Mouse (Mus musculus) lung, embryonic 14.5 days (tissue): ENCODE results near the gene Yjefn3. TPM values are rescaled to one million over a fixed set of nuclear protein-coding genes. Genes with fewer than 3 reads are reported as not detected.
A peak's percentile ranks its signal among the peaks of the same experiment; 100 is the strongest.

Experiments used
- ATAC-seq: fragments of 200-750 bp; cut with Nextera tagmentation; 2 replicates; pipeline ENCODE4 v1.8.0; 2017; ENCODE audit warnings: mild to moderate bottlenecking, moderate TSS enrichment, moderate library complexity; ENCODE audit not compliant: insufficient read depth
- DNase-seq: peaks from one replicate; pipeline ENCODE4 v3.0.0-alpha.2; 2015
- H3K27ac ChIP-seq: fragments of 300-500 bp; sonication (generic); 2 replicates; pipeline ENCODE4 v1.5.1; 2014; ENCODE audit warnings: low read depth, mild to moderate bottlenecking, moderate library complexity
- H3K27me3 ChIP-seq: fragments of 300-500 bp; sonication (generic); 2 replicates; pipeline ENCODE4 v1.6.1; 2014; ENCODE audit warnings: low read length, control low read depth; ENCODE audit not compliant: insufficient read depth
- H3K36me3 ChIP-seq: fragments of 300-500 bp; sonication (generic); 2 replicates; pipeline ENCODE4 v1.6.1; 2014; ENCODE audit warnings: control low read depth; ENCODE audit not compliant: insufficient read depth
- H3K4me1 ChIP-seq: fragments of 300-500 bp; sonication (generic); 2 replicates; pipeline ENCODE4 v1.6.1; 2014; ENCODE audit warnings: antibody characterized with exemption, control low read depth; ENCODE audit not compliant: insufficient read depth
- H3K4me2 ChIP-seq: fragments of 300-500 bp; sonication (generic); 2 replicates; pipeline ENCODE4 v1.6.1; 2014; ENCODE audit warnings: mild to moderate bottlenecking
- H3K4me3 ChIP-seq: fragments of 300-500 bp; sonication (generic); 2 replicates; pipeline ENCODE4 v1.5.1; 2014; ENCODE audit warnings: low read depth, low read length
- H3K9ac ChIP-seq: fragments of 300-500 bp; sonication (generic); 2 replicates; pipeline ENCODE4 v1.6.1; 2014
- H3K9me3 ChIP-seq: fragments of 300-500 bp; sonication (generic); 2 replicates; pipeline ENCODE4 v1.6.1; 2016; ENCODE audit warnings: low read depth, low read length, control low read depth
- CTCF ChIP-seq: IDR thresholded peaks from 2 replicates; pipeline ENCODE4 v1.5.1; 2016; ENCODE audit warnings: antibody characterized with exemption, low read depth
- WGBS: fragments of 180-500 bp; shearing (Covaris S2); extraction: QIAGEN DNeasy Blood & Tissue Kit; methylation state at CpG from one replicate; pipeline ENCODE4 v1.1.7; 2014; 5-methylcytosine and 5-hydroxymethylcytosine counted together
- polyA plus RNA-seq: library from polyadenylated mRNA; unstranded; fragments of >200 nt; fragmentation: Nextera tagmentation; extraction: Ambion mirVana; gene quantifications from 2 replicates; pipeline ENCODE4 v1.2.1, GENCODE M21; 2014

The Yjefn3 gene
- polyA plus RNA-seq, 1 experiment from 2014 or later = 4.3 TPM

GRCm38 (mm10) chr8:69879678-69880077 is 22.8 kb downstream of the Yjefn3 start:
- H3K4me1 ChIP-seq = no peaks in the 10 kb centered on the region
- H3K9me3 ChIP-seq = no peaks in the 10 kb centered on the region; the same call in 1 of the 2 replicates
- H3K4me2 ChIP-seq = no peak overlapping the region
- H3K9ac ChIP-seq = no peak overlapping the region
- no peak for ATAC-seq
- no peaks in the 10 kb centered on the region for H3K36me3 ChIP-seq
- 61% methylated on average over 8 of the region's 8 CpGs for WGBS
- no peak overlapping the region for H3K4me3 ChIP-seq
- no peak for DNase-seq
- peaks cover 57% of the 10 kb centered on the region for H3K27me3 ChIP-seq
- no peak for TF ChIP-seq CTCF
- no peak overlapping the region for H3K27ac ChIP-seq

DNA sequence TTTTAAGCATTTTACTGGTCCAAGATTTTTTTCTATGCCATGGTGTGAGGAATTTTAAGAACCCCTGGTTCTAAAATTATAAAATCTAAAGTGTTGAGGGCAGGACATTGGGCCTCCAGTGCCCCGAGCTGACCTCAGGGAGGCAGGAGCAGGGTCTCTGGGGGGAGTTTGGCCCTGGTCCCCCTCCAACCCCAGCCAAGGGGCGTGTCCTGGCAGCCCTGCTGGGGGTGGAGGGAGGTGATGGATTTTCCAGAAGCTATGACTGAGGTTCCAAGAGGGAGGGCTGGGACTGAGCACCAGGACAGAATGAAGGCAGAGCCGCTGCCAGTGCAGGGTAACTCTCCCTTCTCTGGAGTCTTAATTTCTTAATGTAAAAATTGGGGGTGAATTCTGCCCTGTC is 24.5 kb downstream of the Yjefn3 start:
- no peak overlapping the region for H3K27ac ChIP-seq
- no peak overlapping the region for H3K4me3 ChIP-seq
- H3K9me3 ChIP-seq = no peaks in the 10 kb centered on the region; the same call in 1 of the 2 replicates
- 44% methylated on average over 3 of the region's 3 CpGs for WGBS
- ATAC-seq (no peak), DNase-seq (no peak)
- H3K27me3 ChIP-seq = peaks cover 40% of the 10 kb centered on the region
- H3K4me1 ChIP-seq = no peaks in the 10 kb centered on the region
- H3K9ac ChIP-seq = no peak overlapping the region
- TF ChIP-seq CTCF = no peak
- H3K4me2 ChIP-seq = no peak overlapping the region
- H3K36me3 ChIP-seq = no peaks in the 10 kb centered on the region

- no peak overlapping the region for H3K9ac ChIP-seq
- peaks cover 34% of the 10 kb centered on the region for H3K27me3 ChIP-seq
- no peaks in the 10 kb centered on the region for H3K4me1 ChIP-seq
- H3K36me3 ChIP-seq = no peaks in the 10 kb centered on the region
- DNase-seq (no peak), ATAC-seq (no peak)
- H3K4me2 ChIP-seq = no peak overlapping the region
- no peak for TF ChIP-seq CTCF
- 78% methylated on average over 4 of the region's 4 CpGs for WGBS
- H3K9me3 ChIP-seq = no peaks in the 10 kb centered on the region; the same call in 1 of the 2 replicates
- H3K4me3 ChIP-seq = no peak overlapping the region
- no peak overlapping the region for H3K27ac ChIP-seq
Measured at GRCm38 (mm10) chr8:69877396-69877795, 25.1 kb downstream of the Yjefn3 start.

- no peak for ATAC-seq
- Histone ChIP-seq H3K27ac (no peak overlapping the region), H3K4me1 (no peaks in the 10 kb centered on the region), H3K27me3 (peaks cover 30% of the 10 kb centered on the region), H3K36me3 (no peaks in the 10 kb centered on the region), H3K4me3 (no peak overlapping the region), H3K4me2 (no peak overlapping the region), H3K9ac (no peak overlapping the region), H3K9me3 (no peaks in the 10 kb centered on the region; the same call in 1 of the 2 replicates)
- DNase-seq = no peak
- WGBS = 70% methylated on average over 10 of the region's 10 CpGs
- no peak for TF ChIP-seq CTCF
Measured at GRCm38 (mm10) chr8:69876967-69877366, 25.5 kb downstream of the Yjefn3 start.

- Histone ChIP-seq H3K4me2 (no peak overlapping the region), H3K36me3 (no peaks in the 10 kb centered on the region), H3K4me1 (no peaks in the 10 kb centered on the region), H3K9ac (no peak overlapping the region), H3K4me3 (no peak overlapping the region), H3K27ac (no peak overlapping the region), H3K9me3 (no peaks in the 10 kb centered on the region; the same call in 1 of the 2 replicates), H3K27me3 (peaks cover 21% of the 10 kb centered on the region)
- TF ChIP-seq CTCF = no peak
- 43% methylated on average over 10 of the region's 10 CpGs for WGBS
- ATAC-seq (no peak), DNase-seq (no peak)
Measured at GRCm38 (mm10) chr8:69876097-69876496, 26.4 kb downstream of the Yjefn3 start.

GRCm38 (mm10) chr8:69874654-69875053 is 27.9 kb downstream of the Yjefn3 start:
- no peak for TF ChIP-seq CTCF
- no peak overlapping the region for H3K9ac ChIP-seq
- DNase-seq (no peak), ATAC-seq (no peak)
- H3K4me1 ChIP-seq = no peaks in the 10 kb centered on the region
- no peaks in the 10 kb centered on the region for H3K36me3 ChIP-seq
- 72% methylated on average over 13 of the region's 13 CpGs for WGBS
- H3K27me3 ChIP-seq = peaks cover 7% of the 10 kb centered on the region
- no peak overlapping the region for H3K4me3 ChIP-seq
- no peaks in the 10 kb centered on the region for H3K9me3 ChIP-seq
- no peak overlapping the region for H3K4me2 ChIP-seq
- H3K27ac ChIP-seq = no peak overlapping the region

GRCm38 (mm10) chr8:69874155-69874554 is 28.4 kb downstream of the Yjefn3 start:
- Histone ChIP-seq H3K36me3 (no peaks in the 10 kb centered on the region), H3K9ac (no peak overlapping the region), H3K4me3 (no peak overlapping the region), H3K27ac (no peak overlapping the region), H3K4me2 (no peak overlapping the region), H3K9me3 (no peaks in the 10 kb centered on the region), H3K27me3 (0 out of 2 replicates have a peak, but pooled peaks cover 2% of the 10 kb centered on the region), H3K4me1 (no peaks in the 10 kb centered on the region)
- TF ChIP-seq CTCF = peak; percentile 82
- peak; percentile 91 for DNase-seq
- 14% methylated on average over 9 of the region's 9 CpGs for WGBS
- ATAC-seq = no peak

DNA sequence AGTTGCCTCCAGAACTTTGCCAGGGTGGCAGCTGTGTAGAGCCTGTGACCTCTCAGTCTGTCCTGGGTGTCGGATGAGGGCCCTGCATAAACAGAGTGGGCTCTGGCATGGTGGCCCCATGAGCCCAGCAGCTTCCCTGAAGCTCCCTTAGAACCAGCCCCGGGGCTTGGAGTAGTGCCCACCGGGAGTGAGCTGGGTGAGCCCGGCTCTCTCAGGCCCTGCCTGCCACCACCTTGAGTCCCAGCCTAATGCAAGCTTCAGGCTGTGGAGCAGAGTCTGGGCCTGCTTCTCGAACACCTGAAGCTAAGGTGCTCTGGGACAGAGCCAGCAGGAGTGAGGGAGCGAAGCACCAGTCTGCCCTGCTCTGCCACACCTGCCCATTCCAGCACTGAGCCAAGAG is 31.6 kb downstream of the Yjefn3 start:
- Histone ChIP-seq H3K4me3 (no peak overlapping the region), H3K9me3 (no peaks in the 10 kb centered on the region), H3K27ac (no peak overlapping the region), H3K36me3 (no peaks in the 10 kb centered on the region), H3K27me3 (no peaks in the 10 kb centered on the region), H3K4me2 (no peak overlapping the region), H3K4me1 (no peaks in the 10 kb centered on the region), H3K9ac (no peak overlapping the region)
- no peak for TF ChIP-seq CTCF
- no peak for ATAC-seq
- no peak for DNase-seq
- WGBS = 81% methylated on average over 6 of the region's 6 CpGs
